Mouse (Mus musculus): ENCODE results near the gene Gpr142. TPM values are rescaled to one million over a fixed set of nuclear protein-coding genes. Genes with fewer than 3 reads are reported as not detected.

Gpr142 gene
- total RNA-seq, 2 experiments from 2014 or later = 0.36 TPM; not detected in 1

- DNase-seq (ENCODE audit: low spot score in 2 of 2) = no peak
Observed at GRCm38 (mm10) chr11:114797981-114798380, 743 bp upstream of the Gpr142 start.

GRCm38 (mm10) chr11:114801906-114802305 lies 3.2 kb downstream of the Gpr142 start:
- no peak for DNase-seq (ENCODE audit: low spot score in 2 of 2)

- no peak for DNase-seq (ENCODE audit: low spot score in 2 of 2)
Observed at GRCm38 (mm10) chr11:114802540-114803267, 4.0 kb downstream of the Gpr142 start.

GRCm38 (mm10) chr11:114803990-114804389 lies 5.3 kb downstream of the Gpr142 start:
- no peak for DNase-seq (ENCODE audit: low spot score in 2 of 2)

GRCm38 (mm10) chr11:114807025-114807424 lies 8.3 kb downstream of the Gpr142 start:
- no peak for DNase-seq (ENCODE audit: low spot score in 2 of 2)

GRCm38 (mm10) chr11:114807686-114808427 lies 9.1 kb downstream of the Gpr142 start:
- DNase-seq (ENCODE audit: low spot score in 2 of 2) = no peak

GRCm38 (mm10) chr11:114809371-114809770 lies 10.6 kb downstream of the Gpr142 start:
- DNase-seq (ENCODE audit: low spot score in 2 of 2) = no peak

GRCm38 (mm10) chr11:114810344-114810743 lies 11.6 kb downstream of the Gpr142 start:
- DNase-seq (ENCODE audit: low spot score in 2 of 2) = no peak

GRCm38 (mm10) chr11:114812731-114813240 lies 14.1 kb downstream of the Gpr142 start:
- DNase-seq (ENCODE audit: low spot score in 2 of 2) = peak; percentile 89 to 94

GRCm38 (mm10) chr11:114814873-114815592 lies 16.3 kb downstream of the Gpr142 start:
- no peak for DNase-seq (ENCODE audit: low spot score in 2 of 2)

- no peak for DNase-seq (ENCODE audit: low spot score in 2 of 2)
Observed at GRCm38 (mm10) chr11:114816934-114817333, 18.2 kb downstream of the Gpr142 start.

GRCm38 (mm10) chr11:114818185-114818584 lies 19.5 kb downstream of the Gpr142 start:
- no peak for DNase-seq (ENCODE audit: low spot score in 2 of 2)

- no peak for DNase-seq (ENCODE audit: low spot score in 2 of 2)
Observed at GRCm38 (mm10) chr11:114819110-114819509, 20.4 kb downstream of the Gpr142 start.

GRCm38 (mm10) chr11:114820444-114820843 lies 21.7 kb downstream of the Gpr142 start:
- no peak for DNase-seq (ENCODE audit: low spot score in 2 of 2)

- DNase-seq (ENCODE audit: low spot score in 2 of 2) = no peak
Observed at GRCm38 (mm10) chr11:114821325-114821724, 22.6 kb downstream of the Gpr142 start.

- no peak for DNase-seq (ENCODE audit: low spot score in 2 of 2)
Observed at GRCm38 (mm10) chr11:114822727-114823126, 24.0 kb downstream of the Gpr142 start.

- DNase-seq (ENCODE audit: low spot score in 2 of 2) = no peak
Observed at GRCm38 (mm10) chr11:114823199-114823725, 24.5 kb downstream of the Gpr142 start.

GRCm38 (mm10) chr11:114826686-114827085 lies 28.0 kb downstream of the Gpr142 start:
- no peak for DNase-seq (ENCODE audit: low spot score in 2 of 2)

GRCm38 (mm10) chr11:114829499-114830432 lies 31.0 kb downstream of the Gpr142 start:
- DNase-seq (ENCODE audit: low spot score in 2 of 2) = peak in 1 of 2 experiments; percentile 39

- no peak for DNase-seq (ENCODE audit: low spot score in 2 of 2)
Observed at GRCm38 (mm10) chr11:114830433-114830773, 31.7 kb downstream of the Gpr142 start.

All from adrenal gland, postnatal 4 days (tissue).